Mouse (Mus musculus) kidney, embryonic 15.5 days (tissue): ENCODE data around the gene Zbtb9. TPM values are rescaled to one million over a fixed set of nuclear protein-coding genes. Genes with fewer than 3 reads are reported as not detected.

Source experiments
- ATAC-seq: fragments of 200-750 bp; cut with Nextera tagmentation; replicated peaks from 2 replicates; pipeline ENCODE4 v1.8.0; 2017; ENCODE audit warnings: moderate TSS enrichment; ENCODE audit not compliant: low FRiP score
- H3K27ac ChIP-seq: fragments of 300-500 bp; sonication (generic); 2 replicates; pipeline ENCODE4 v1.5.1; 2015; ENCODE audit warnings: mild to moderate bottlenecking, inconsistent platforms
- H3K27me3 ChIP-seq: fragments of 300-500 bp; sonication (generic); 2 replicates; pipeline ENCODE4 v1.6.1; 2015; ENCODE audit warnings: inconsistent platforms
- H3K36me3 ChIP-seq: fragments of 300-500 bp; sonication (generic); 2 replicates; pipeline ENCODE4 v1.6.1; 2015; ENCODE audit warnings: inconsistent platforms
- H3K4me1 ChIP-seq: fragments of 300-500 bp; sonication (generic); 2 replicates; pipeline ENCODE4 v1.6.1; 2015; ENCODE audit warnings: inconsistent platforms
- H3K4me2 ChIP-seq: fragments of 300-500 bp; sonication (generic); 2 replicates; pipeline ENCODE4 v1.6.1; 2015; ENCODE audit warnings: moderate library complexity, mild to moderate bottlenecking, inconsistent platforms
- H3K4me3 ChIP-seq: fragments of 300-500 bp; sonication (generic); replicated peaks from 2 replicates; pipeline ENCODE4 v1.5.1; 2015; ENCODE audit warnings: mild to moderate bottlenecking, inconsistent platforms
- H3K9ac ChIP-seq: fragments of 300-500 bp; sonication (generic); 2 replicates; pipeline ENCODE4 v1.6.1; 2015; ENCODE audit warnings: mild to moderate bottlenecking, inconsistent platforms
- H3K9me3 ChIP-seq: fragments of 300-500 bp; sonication (generic); replicated peaks from 2 replicates; pipeline ENCODE4 v1.6.1; 2016; ENCODE audit warnings: inconsistent platforms
- WGBS: fragments of 180-500 bp; shearing (Covaris S2); methylation state at CpG from one replicate; pipeline ENCODE4 v1.1.7; 2015; ENCODE audit warnings: mixed read lengths; 5-methylcytosine and 5-hydroxymethylcytosine counted together
- polyA plus RNA-seq: library from polyadenylated mRNA; unstranded; fragments of >200 nt; fragmentation: Nextera tagmentation; extraction: Ambion mirVana; gene quantifications from 2 replicates; pipeline ENCODE4 v1.2.1, GENCODE M21; 2015

The Zbtb9 gene
- polyA plus RNA-seq, 1 experiment from 2014 or later: 18.4 TPM

DNA sequence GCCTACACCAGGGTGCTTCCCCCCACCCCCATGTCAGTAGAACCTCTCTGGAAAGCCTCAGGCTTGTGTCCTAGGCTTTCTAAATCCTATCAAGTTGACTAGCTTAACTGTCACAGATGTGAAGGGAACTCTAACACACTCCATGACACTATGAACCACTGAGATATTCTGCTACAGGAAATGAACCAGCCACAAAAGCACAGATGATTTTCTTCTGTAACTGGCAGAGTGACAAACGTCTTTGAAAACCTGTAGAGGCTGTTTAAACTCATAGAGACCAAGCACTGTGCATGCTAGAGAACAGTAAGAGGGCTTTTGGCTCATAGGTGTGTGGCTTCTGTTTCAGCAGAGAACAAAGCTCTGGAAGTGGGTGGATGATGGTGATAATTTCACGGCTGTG lies 8.1 kb downstream of the Zbtb9 start:
- no peak for ATAC-seq
- Histone ChIP-seq H3K9ac (no peak overlapping the region), H3K27ac (no peak overlapping the region), H3K4me1 (peaks cover 6% of the 10 kb centered on the region), H3K4me3 (no peak overlapping the region), H3K4me2 (no peak overlapping the region), H3K36me3 (peaks cover 44% of the 10 kb centered on the region), H3K27me3 (no peaks in the 10 kb centered on the region), H3K9me3 (no peaks in the 10 kb centered on the region)
- 67% methylated on average over 2 of the region's 2 CpGs for WGBS

DNA sequence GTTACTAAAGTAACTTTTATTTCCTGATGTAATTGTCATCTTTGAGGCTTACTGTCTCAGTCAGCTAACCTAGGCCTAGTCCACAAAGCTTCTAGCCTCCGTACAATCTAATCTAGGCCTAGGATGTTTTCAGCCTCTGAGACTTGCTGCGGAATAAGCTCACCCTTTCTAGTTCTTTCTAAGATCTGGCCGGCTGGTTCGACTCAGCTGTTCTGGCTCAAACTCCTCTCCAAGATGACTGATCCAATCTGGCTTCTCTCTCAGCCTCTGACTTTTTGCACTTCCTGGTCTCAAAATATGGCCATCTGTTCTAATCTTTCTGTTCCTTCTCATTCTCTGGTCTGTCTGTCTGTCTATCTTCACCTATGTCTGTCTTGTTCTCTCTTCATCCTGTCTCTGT lies 10.4 kb downstream of the Zbtb9 start:
- no peak overlapping the region for H3K9ac ChIP-seq
- WGBS: 88% methylated on average over 4 of the region's 4 CpGs
- no peaks in the 10 kb centered on the region for H3K27me3 ChIP-seq
- H3K4me2 ChIP-seq: no peak overlapping the region
- no peak overlapping the region for H3K4me3 ChIP-seq
- peaks cover 22% of the 10 kb centered on the region for H3K36me3 ChIP-seq
- H3K9me3 ChIP-seq: no peaks in the 10 kb centered on the region
- no peak for ATAC-seq
- no peak overlapping the region for H3K27ac ChIP-seq
- H3K4me1 ChIP-seq: no peaks in the 10 kb centered on the region

DNA sequence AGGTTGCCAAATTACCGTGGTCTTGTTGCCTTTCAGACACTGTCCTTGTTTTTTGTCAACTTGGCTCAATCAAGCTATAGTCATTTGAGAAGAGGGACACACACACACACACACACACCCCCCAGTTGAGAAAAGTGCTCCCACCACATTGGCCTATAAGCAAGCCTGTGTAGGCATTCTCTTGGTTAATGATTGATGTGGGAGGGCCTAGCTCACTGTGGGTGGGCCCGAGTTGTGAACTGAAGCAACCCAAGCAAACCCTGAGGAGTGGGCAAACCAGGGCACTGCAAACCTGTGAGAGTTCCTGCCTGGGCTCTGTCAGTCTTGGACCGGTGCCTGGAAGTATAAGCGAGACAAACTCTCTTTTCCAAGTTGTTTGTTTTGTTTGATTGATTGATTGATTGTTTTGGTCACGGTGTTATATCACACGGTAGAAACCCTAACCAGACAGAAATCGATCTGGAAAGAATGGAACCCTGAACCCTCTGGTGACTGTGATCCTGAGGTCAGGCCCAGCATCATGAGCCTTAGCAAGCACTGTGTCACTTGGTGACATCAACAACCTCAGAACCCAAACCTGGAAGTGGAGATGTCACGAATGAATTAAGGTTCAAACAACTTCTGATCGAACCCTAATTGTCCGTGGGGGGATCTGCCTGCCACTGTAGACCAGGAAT lies 12.7 kb downstream of the Zbtb9 start:
- 0 out of 2 replicates have a peak, but pooled peaks have one; percentile 29 for ATAC-seq
- no peak overlapping the region for H3K4me3 ChIP-seq
- no peak overlapping the region for H3K9ac ChIP-seq
- H3K9me3 ChIP-seq: no peaks in the 10 kb centered on the region
- H3K36me3 ChIP-seq: peaks cover 2% of the 10 kb centered on the region
- H3K4me1 ChIP-seq: no peaks in the 10 kb centered on the region
- no peaks in the 10 kb centered on the region for H3K27me3 ChIP-seq
- H3K27ac ChIP-seq: no peak overlapping the region
- H3K4me2 ChIP-seq: no peak overlapping the region
- 54% methylated on average over 10 of the region's 10 CpGs for WGBS

DNA sequence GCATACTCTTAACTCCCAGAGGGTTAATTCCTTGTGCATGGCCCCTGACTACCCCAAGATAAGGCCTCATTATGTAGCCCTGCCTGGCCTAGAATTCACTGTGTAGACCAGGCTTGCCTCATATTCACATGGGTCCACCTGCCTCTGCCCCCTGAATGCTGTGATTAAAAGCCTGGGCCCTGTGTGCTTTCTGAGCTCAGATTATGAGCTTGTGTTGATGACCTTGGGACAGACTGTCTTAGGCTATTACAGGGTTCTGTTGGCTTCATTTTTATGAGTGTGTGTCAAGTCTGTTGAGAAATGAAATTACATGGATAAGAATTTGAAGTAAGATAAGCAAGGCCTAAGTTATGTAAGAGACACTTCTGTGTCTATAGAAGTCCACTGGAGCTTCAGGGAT lies 17.6 kb downstream of the Zbtb9 start:
- H3K4me2 ChIP-seq: no peak overlapping the region
- no peaks in the 10 kb centered on the region for H3K36me3 ChIP-seq
- no peak overlapping the region for H3K27ac ChIP-seq
- H3K4me1 ChIP-seq: peaks cover 6% of the 10 kb centered on the region
- no peaks in the 10 kb centered on the region for H3K27me3 ChIP-seq
- no peak overlapping the region for H3K4me3 ChIP-seq
- no peak for ATAC-seq
- no peaks in the 10 kb centered on the region for H3K9me3 ChIP-seq
- H3K9ac ChIP-seq: no peak overlapping the region

DNA sequence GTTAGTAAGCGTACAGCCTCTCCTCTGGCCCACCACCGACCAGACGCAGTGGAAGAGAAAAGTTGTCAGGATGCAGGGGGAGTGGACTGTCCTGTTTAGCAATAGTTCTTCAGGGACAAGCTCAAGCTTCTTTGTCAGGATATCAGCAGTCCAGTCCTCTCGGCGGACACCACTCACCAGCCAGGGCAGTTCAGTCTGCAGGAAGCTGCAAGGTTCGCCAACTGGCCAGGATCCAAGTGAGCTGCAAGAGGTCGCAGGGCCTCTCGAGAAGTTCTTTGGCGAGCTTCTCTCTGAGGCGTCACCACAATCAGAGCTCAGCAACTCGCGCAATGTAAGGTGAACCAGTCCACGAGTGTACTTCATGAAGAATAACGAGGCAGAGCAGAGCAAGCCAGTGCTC lies 21.4 kb downstream of the Zbtb9 start:
- ATAC-seq: no peak
- Histone ChIP-seq H3K4me3 (no peak overlapping the region), H3K4me2 (no peak overlapping the region), H3K4me1 (peaks cover 6% of the 10 kb centered on the region), H3K27me3 (no peaks in the 10 kb centered on the region), H3K9ac (no peak overlapping the region), H3K36me3 (no peaks in the 10 kb centered on the region), H3K9me3 (no peaks in the 10 kb centered on the region), H3K27ac (no peak overlapping the region)
- WGBS: 67% methylated on average over 14 of the region's 14 CpGs

GRCm38 (mm10) chr17:26995006-26995405 lies 22.0 kb downstream of the Zbtb9 start:
- no peaks in the 10 kb centered on the region for H3K36me3 ChIP-seq
- no peak for ATAC-seq
- H3K4me2 ChIP-seq: no peak overlapping the region

GRCm38 (mm10) chr17:26995562-26995961 lies 22.6 kb downstream of the Zbtb9 start:
- peaks cover 10% of the 10 kb centered on the region for H3K4me1 ChIP-seq
- peak overlapping the region; percentile 48; the same call in 1 of the 2 replicates for H3K27ac ChIP-seq
- WGBS: 77% methylated on average over 8 of the region's 8 CpGs

More at GRCm38 (mm10) chr17:26995006-26995405, 22.0 kb downstream of the Zbtb9 start:
- Histone ChIP-seq H3K4me1 (peaks cover 6% of the 10 kb centered on the region), H3K27me3 (no peaks in the 10 kb centered on the region), H3K9ac (no peak overlapping the region), H3K9me3 (no peaks in the 10 kb centered on the region), H3K27ac (peak overlapping the region; percentile 48), H3K4me3 (no peak overlapping the region)
- 70% methylated on average over 6 of the region's 6 CpGs for WGBS

DNA sequence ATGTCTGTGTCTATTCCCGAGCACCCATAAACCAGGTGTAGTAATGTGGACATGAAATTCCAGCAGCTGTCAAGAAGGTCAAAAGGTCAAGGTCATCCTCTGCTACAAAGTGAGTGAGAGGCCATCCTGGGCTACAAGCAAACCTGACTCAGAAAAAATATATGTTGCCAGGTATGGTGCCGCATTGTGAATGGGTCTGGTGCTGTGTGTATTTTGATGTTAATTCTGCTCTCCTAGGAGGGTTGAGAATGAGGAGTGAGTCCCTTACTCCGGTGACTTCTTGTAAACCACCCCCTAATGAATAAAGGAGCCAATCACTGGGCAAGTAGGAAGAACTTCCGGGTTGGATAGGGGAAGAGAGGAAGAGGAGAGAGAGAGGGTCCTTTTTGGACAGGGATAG lies 24.7 kb downstream of the Zbtb9 start:
- Histone ChIP-seq H3K4me2 (no peak overlapping the region), H3K4me3 (no peak overlapping the region), H3K9ac (no peak overlapping the region), H3K27ac (no peak overlapping the region), H3K27me3 (no peaks in the 10 kb centered on the region), H3K9me3 (no peaks in the 10 kb centered on the region), H3K4me1 (peaks cover 10% of the 10 kb centered on the region), H3K36me3 (no peaks in the 10 kb centered on the region)
- WGBS: 74% methylated on average over 4 of the region's 4 CpGs
- no peak for ATAC-seq

More at GRCm38 (mm10) chr17:26995562-26995961, 22.6 kb downstream of the Zbtb9 start:
- Histone ChIP-seq H3K4me3 (no peak overlapping the region), H3K4me2 (no peak overlapping the region), H3K27me3 (no peaks in the 10 kb centered on the region), H3K9me3 (no peaks in the 10 kb centered on the region), H3K9ac (no peak overlapping the region), H3K36me3 (no peaks in the 10 kb centered on the region)
- ATAC-seq: no peak

DNA sequence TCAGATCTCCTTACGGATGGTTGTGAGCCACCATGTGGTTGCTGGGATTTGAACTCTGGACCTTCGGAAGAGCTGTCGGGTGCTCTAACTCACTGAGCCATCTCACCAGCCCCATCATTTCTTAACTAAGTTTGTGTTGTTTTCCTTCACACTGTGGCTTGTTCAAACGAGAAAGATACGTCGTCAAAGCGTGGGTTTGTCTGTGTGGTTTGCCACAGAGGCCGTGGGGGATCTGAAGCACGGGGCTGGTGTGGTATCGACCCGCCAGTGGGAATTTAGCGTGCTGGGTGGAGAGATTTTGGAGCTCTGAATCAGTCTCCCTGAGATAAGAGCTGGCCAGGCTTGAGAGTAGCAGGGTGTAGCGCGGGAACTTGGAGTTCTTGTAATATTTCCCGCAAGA lies 25.3 kb downstream of the Zbtb9 start:
- no peaks in the 10 kb centered on the region for H3K27me3 ChIP-seq
- H3K36me3 ChIP-seq: no peaks in the 10 kb centered on the region
- H3K4me2 ChIP-seq: no peak overlapping the region
- WGBS: 84% methylated on average over 15 of the region's 15 CpGs
- H3K4me3 ChIP-seq: no peak overlapping the region
- no peak for ATAC-seq
- peaks cover 10% of the 10 kb centered on the region for H3K4me1 ChIP-seq
- no peaks in the 10 kb centered on the region for H3K9me3 ChIP-seq
- H3K27ac ChIP-seq: no peak overlapping the region
- H3K9ac ChIP-seq: no peak overlapping the region

DNA sequence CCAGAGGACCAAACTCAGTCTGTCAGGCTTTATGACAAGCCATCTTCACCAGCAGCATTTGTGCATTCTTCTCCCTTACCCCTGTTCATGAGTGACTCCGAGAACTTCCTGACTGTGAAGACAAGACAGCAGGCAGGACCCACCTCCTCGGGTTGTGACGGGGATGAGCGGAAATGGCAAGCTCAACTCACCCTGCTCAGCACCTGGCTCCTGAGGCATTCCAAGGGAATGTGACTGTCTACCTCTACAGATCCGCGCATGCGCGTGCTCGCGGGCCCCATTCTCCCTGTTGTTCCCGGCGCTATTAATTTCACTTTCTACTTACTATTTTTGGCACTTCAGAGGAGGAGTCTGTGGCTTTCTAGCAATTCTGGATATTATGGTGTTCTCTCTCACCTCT lies 27.0 kb downstream of the Zbtb9 start:
- H3K4me3 ChIP-seq: no peak overlapping the region
- 68% methylated on average over 12 of the region's 12 CpGs for WGBS
- H3K27ac ChIP-seq: no peak overlapping the region
- ATAC-seq: no peak
- no peak overlapping the region for H3K9ac ChIP-seq
- H3K27me3 ChIP-seq: 0 out of 2 replicates have a peak, but pooled peaks cover 4% of the 10 kb centered on the region
- no peak overlapping the region for H3K4me2 ChIP-seq
- H3K4me1 ChIP-seq: peaks cover 10% of the 10 kb centered on the region
- H3K9me3 ChIP-seq: no peaks in the 10 kb centered on the region
- H3K36me3 ChIP-seq: no peaks in the 10 kb centered on the region

- peaks cover 14% of the 10 kb centered on the region for H3K4me1 ChIP-seq
- no peak overlapping the region for H3K27ac ChIP-seq
- H3K9me3 ChIP-seq: no peaks in the 10 kb centered on the region
- H3K9ac ChIP-seq: no peak overlapping the region
- no peaks in the 10 kb centered on the region for H3K36me3 ChIP-seq
- H3K4me3 ChIP-seq: no peak overlapping the region
- H3K4me2 ChIP-seq: no peak overlapping the region
- H3K27me3 ChIP-seq: 0 out of 2 replicates have a peak, but pooled peaks cover 4% of the 10 kb centered on the region
- 79% methylated on average over 7 of the region's 7 CpGs for WGBS
- no peak for ATAC-seq
Measured at GRCm38 (mm10) chr17:27001151-27001550, 28.2 kb downstream of the Zbtb9 start.

- 62% methylated on average over 6 of the region's 6 CpGs for WGBS
- ATAC-seq: no peak
- H3K4me2 ChIP-seq: no peak overlapping the region
- H3K4me1 ChIP-seq: peaks cover 14% of the 10 kb centered on the region
- no peak overlapping the region for H3K4me3 ChIP-seq
- 0 out of 2 replicates have a peak, but pooled peaks cover 4% of the 10 kb centered on the region for H3K27me3 ChIP-seq
- no peak overlapping the region for H3K9ac ChIP-seq
- H3K36me3 ChIP-seq: no peaks in the 10 kb centered on the region
- no peaks in the 10 kb centered on the region for H3K9me3 ChIP-seq
- H3K27ac ChIP-seq: no peak overlapping the region
Measured at GRCm38 (mm10) chr17:27001889-27002288, 28.9 kb downstream of the Zbtb9 start.

DNA sequence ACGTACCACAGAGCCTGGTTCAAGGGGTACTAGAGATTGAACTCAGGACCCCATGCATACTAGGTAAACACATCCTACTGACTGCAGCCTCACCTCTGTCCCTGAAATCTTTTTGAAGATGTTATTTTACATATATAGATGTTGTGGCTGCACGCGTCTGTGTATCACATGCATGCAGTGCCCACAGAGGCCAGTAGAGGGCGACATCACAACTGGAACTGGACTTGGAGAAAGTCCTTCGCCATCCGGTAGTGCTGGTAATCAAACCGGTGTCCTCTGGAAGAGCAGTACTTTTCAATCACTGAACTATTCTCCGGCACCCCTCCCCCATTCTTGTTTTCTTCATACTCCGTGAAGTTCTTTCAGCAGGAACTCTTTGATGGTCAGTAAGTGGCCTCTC lies 31.5 kb downstream of the Zbtb9 start:
- Histone ChIP-seq H3K9ac (no peak overlapping the region), H3K4me3 (no peak overlapping the region), H3K36me3 (no peaks in the 10 kb centered on the region), H3K27me3 (0 out of 2 replicates have a peak, but pooled peaks cover 4% of the 10 kb centered on the region), H3K27ac (no peak overlapping the region), H3K4me2 (no peak overlapping the region), H3K4me1 (peaks cover 14% of the 10 kb centered on the region), H3K9me3 (no peaks in the 10 kb centered on the region)
- no peak for ATAC-seq
- 39% methylated on average over 9 of the region's 9 CpGs for WGBS
